Mouse (Mus musculus) embryonic fibroblast, embryonic 13.5 days (primary cell): ENCODE measurements at regions not wholly inside any gene's neighbourhood (a gene's known extent, or its start where the extent isn't known, plus 50 kb on each side); places are given as distances from the start of the nearest gene placed in this dataset.

ENCODE experiments used
- H3K27ac ChIP-seq: 2 replicates; pipeline ENCODE4 v1.5.1; 2012; ENCODE audit warnings: low read length, control low read depth, inconsistent platforms; ENCODE audit not compliant: insufficient read depth
- H3K4me1 ChIP-seq: 2 replicates; pipeline ENCODE4 v1.6.1; 2011; ENCODE audit warnings: low read length; ENCODE audit not compliant: control insufficient read depth, insufficient read depth
- H3K4me3 ChIP-seq: 2 replicates; pipeline ENCODE4 v1.5.1; 2011; ENCODE audit warnings: mild to moderate bottlenecking, control low read depth, low read length; ENCODE audit not compliant: insufficient read depth
- CTCF ChIP-seq: IDR thresholded peaks from 2 replicates; pipeline ENCODE4 v1.5.1; 2011; ENCODE audit warnings: mild to moderate bottlenecking, control low read depth, low read length, moderate library complexity, borderline replicate concordance; ENCODE audit not compliant: insufficient read depth
- POLR2A ChIP-seq: IDR thresholded peaks from 2 replicates; pipeline ENCODE4 v1.6.1; 2011; ENCODE audit warnings: low read depth, mild to moderate bottlenecking, control low read depth, low read length, moderate library complexity

- TF ChIP-seq CTCF (no peak), POLR2A (no peak)
- Histone ChIP-seq H3K4me1 (no peaks in the 10 kb centered on the region), H3K4me3 (no peak overlapping the region), H3K27ac (no peak overlapping the region; the same call in 1 of the 2 replicates)
Measured at GRCm38 (mm10) chr12:35429473-35429872, 105.4 kb downstream of the Ahr start.

GRCm38 (mm10) chr12:35419206-35419605 lies 115.6 kb downstream of the Ahr start:
- peaks cover 4% of the 10 kb centered on the region; the same call in 1 of the 2 replicates for H3K4me1 ChIP-seq
- H3K4me3 ChIP-seq = no peak overlapping the region
- no peak overlapping the region for H3K27ac ChIP-seq
- TF ChIP-seq CTCF (no peak), POLR2A (no peak)

GRCm38 (mm10) chr12:35417943-35418342 lies 116.9 kb downstream of the Ahr start:
- Histone ChIP-seq H3K27ac (peak overlapping the region; percentile 85), H3K4me1 (peaks cover 4% of the 10 kb centered on the region; the same call in 1 of the 2 replicates), H3K4me3 (no peak overlapping the region)
- TF ChIP-seq CTCF (no peak), POLR2A (no peak)

GRCm38 (mm10) chr12:35416583-35416982 lies 118.3 kb downstream of the Ahr start:
- no peak for TF ChIP-seq POLR2A
- no peak for TF ChIP-seq CTCF
- Histone ChIP-seq H3K4me3 (no peak overlapping the region), H3K27ac (no peak overlapping the region), H3K4me1 (peaks cover 4% of the 10 kb centered on the region; the same call in 1 of the 2 replicates)

- Histone ChIP-seq H3K27ac (no peak overlapping the region), H3K4me1 (peaks cover 6% of the 10 kb centered on the region; the same call in 1 of the 2 replicates), H3K4me3 (no peak overlapping the region)
- TF ChIP-seq POLR2A = no peak
- TF ChIP-seq CTCF = no peak
Measured at GRCm38 (mm10) chr12:35412715-35413114, 122.1 kb downstream of the Ahr start.

- peaks cover 6% of the 10 kb centered on the region; the same call in 1 of the 2 replicates for H3K4me1 ChIP-seq
- H3K4me3 ChIP-seq = no peak overlapping the region
- TF ChIP-seq POLR2A (no peak), CTCF (no peak)
- peak overlapping the region; percentile 61 for H3K27ac ChIP-seq
Measured at GRCm38 (mm10) chr12:35408461-35408860, 126.4 kb downstream of the Ahr start.

GRCm38 (mm10) chr12:35408044-35408443 lies 126.8 kb downstream of the Ahr start:
- H3K4me3 ChIP-seq = no peak overlapping the region
- no peak overlapping the region for H3K27ac ChIP-seq
- no peak for TF ChIP-seq CTCF
- TF ChIP-seq POLR2A = no peak
- peaks cover 6% of the 10 kb centered on the region; the same call in 1 of the 2 replicates for H3K4me1 ChIP-seq

- Histone ChIP-seq H3K4me1 (no peaks in the 10 kb centered on the region), H3K4me3 (no peak overlapping the region), H3K27ac (no peak overlapping the region)
- TF ChIP-seq POLR2A (no peak), CTCF (no peak)
Measured at GRCm38 (mm10) chr12:35401853-35402252, 133.0 kb downstream of the Ahr start.

- TF ChIP-seq POLR2A (no peak), CTCF (no peak)
- Histone ChIP-seq H3K27ac (no peak overlapping the region), H3K4me1 (no peaks in the 10 kb centered on the region), H3K4me3 (no peak overlapping the region)
Measured at GRCm38 (mm10) chr12:35401219-35401618, 133.6 kb downstream of the Ahr start.

- no peak for TF ChIP-seq CTCF
- TF ChIP-seq POLR2A = no peak
- no peaks in the 10 kb centered on the region for H3K4me1 ChIP-seq
- H3K27ac ChIP-seq = no peak overlapping the region
- H3K4me3 ChIP-seq = no peak overlapping the region
Measured at GRCm38 (mm10) chr12:35395211-35395610, 139.6 kb downstream of the Ahr start.

- no peak for TF ChIP-seq POLR2A
- no peak for TF ChIP-seq CTCF
- H3K4me3 ChIP-seq = no peak overlapping the region
- no peaks in the 10 kb centered on the region for H3K4me1 ChIP-seq
- no peak overlapping the region for H3K27ac ChIP-seq
Measured at GRCm38 (mm10) chr12:35392111-35392510, 142.7 kb downstream of the Ahr start.

- no peak overlapping the region for H3K4me3 ChIP-seq
- no peaks in the 10 kb centered on the region for H3K4me1 ChIP-seq
- no peak overlapping the region for H3K27ac ChIP-seq
- no peak for TF ChIP-seq CTCF
- no peak for TF ChIP-seq POLR2A
Measured at GRCm38 (mm10) chr12:35390266-35390665, 144.6 kb downstream of the Ahr start.
